Mouse (Mus musculus): ENCODE measurements around the gene Dusp6. TPM values are rescaled to one million over a fixed set of nuclear protein-coding genes. Genes with fewer than 3 reads are reported as not detected.
"Not testable (repeated sequence)": the region's sequence is repeated elsewhere in the genome, so short reads cannot be mapped to it uniquely, and the experiment has no call there.

The Dusp6 gene
- polyA plus RNA-seq (2014; fragmentation: Nextera tagmentation; extraction: Ambion mirVana): 187 and 207 TPM in 2 replicates

DNA sequence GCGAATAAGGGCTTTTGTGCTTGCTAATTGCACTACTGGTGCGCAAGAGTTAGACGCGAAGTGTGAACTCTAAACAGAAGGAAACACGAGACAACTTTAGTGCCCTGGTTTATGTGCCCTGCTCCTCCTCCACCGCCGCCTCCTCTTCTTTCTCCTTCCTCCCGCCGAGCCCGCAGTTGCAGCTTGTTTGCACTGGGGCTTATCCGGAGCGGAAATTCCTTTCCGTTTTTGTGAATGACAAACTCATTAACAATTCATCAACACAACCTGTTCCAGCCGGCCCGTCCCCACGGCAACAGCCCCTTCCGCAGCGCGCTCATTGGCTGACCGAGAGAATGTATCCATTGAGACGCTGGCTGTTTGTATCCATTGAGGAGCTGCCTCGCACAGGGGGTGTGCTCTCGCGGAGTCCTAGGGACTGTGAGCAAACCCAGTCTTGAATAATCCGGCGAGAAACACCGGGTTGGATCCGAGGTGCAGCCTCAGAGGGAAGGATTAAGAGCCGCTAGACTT lies at the start of gene Dusp6:
TSS of gene Dusp6 (plus strand) at position 365 of the 513 bp plus-strand sequence.
- no peaks in the 10 kb centered on the region for H3K9me3 ChIP-seq (ENCODE audit: control insufficient read depth, low read length)
- no peaks in the 10 kb centered on the region for H3K36me3 ChIP-seq (ENCODE audit: control insufficient read depth, insufficient read depth, low read length)
- ATAC-seq (ENCODE audit: insufficient number of reproducible peaks, low FRiP score, low TSS enrichment, low read depth) (peak; percentile 94), DNase-seq (ENCODE audit: low spot score) (peak; percentile 99)
- H3K4me2 ChIP-seq (ENCODE audit: low read depth, severe bottlenecking): peak within 1 kb of the TSS; percentile 67
- under 1% methylated on average over 29 of the region's 29 CpGs for WGBS
- H3K4me1 ChIP-seq (ENCODE audit: control insufficient read depth, insufficient read depth, low read length): peaks cover 7% of the 10 kb centered on the region; the same call in 1 of the 2 replicates
- H3K27ac ChIP-seq (replicated peaks; ENCODE audit: low read depth, low read length): peak within 1 kb of the TSS; percentile 99
- H3K27me3 ChIP-seq (ENCODE audit: control insufficient read depth, insufficient read depth, low read length): no peaks in the 10 kb centered on the region
- H3K4me3 ChIP-seq (ENCODE audit: low read depth, low read length): peak within 1 kb of the TSS; percentile 98
- peak within 1 kb of the TSS; percentile 98 for H3K9ac ChIP-seq (ENCODE audit: low read length)

- WGBS: 89% methylated on average over 15 of the region's 15 CpGs
- Histone ChIP-seq H3K36me3 (ENCODE audit: control insufficient read depth, insufficient read depth, low read length) (no peaks in the 10 kb centered on the region), H3K4me1 (ENCODE audit: control insufficient read depth, insufficient read depth, low read length) (peaks cover 2% of the 10 kb centered on the region)
Measured at GRCm38 (mm10) chr10:99214421-99215299, 48.4 kb upstream of the Dusp6 start.

DNA sequence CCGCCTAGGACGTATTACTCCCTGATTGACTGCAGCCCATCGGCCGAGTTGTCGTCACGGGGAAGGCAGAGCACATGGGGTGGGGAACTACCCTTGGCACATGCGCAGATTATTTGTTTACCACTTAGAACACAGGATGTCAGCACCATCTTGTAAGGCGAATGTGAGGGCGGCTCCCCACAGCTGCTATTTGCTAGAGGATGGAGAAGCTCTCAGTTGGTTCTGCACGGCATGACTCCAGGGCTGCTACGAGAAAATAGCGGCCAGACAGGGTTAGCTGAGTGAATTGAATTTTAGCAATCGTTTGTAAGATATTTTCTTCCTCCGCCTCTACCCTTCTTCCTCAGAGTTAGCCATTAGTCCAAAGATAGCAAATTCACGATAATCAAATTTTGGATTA lies 46.5 kb upstream of the Dusp6 start:
- WGBS: 88% methylated on average over 15 of the region's 15 CpGs
- not testable (repeated sequence) for ATAC-seq (ENCODE audit: insufficient number of reproducible peaks, low FRiP score, low TSS enrichment, low read depth); DNase-seq (ENCODE audit: low spot score)

More at GRCm38 (mm10) chr10:99214421-99215299, 48.4 kb upstream of the Dusp6 start:
- no peak overlapping the region for H3K27ac ChIP-seq (replicated peaks; ENCODE audit: low read depth, low read length)
- H3K9ac ChIP-seq (ENCODE audit: low read length): no peak overlapping the region
- no peaks in the 10 kb centered on the region for H3K27me3 ChIP-seq (ENCODE audit: control insufficient read depth, insufficient read depth, low read length)
- H3K4me2 ChIP-seq (ENCODE audit: low read depth, severe bottlenecking): no peak overlapping the region
- no peak for ATAC-seq (ENCODE audit: insufficient number of reproducible peaks, low FRiP score, low TSS enrichment, low read depth)
- no peak overlapping the region for H3K4me3 ChIP-seq (ENCODE audit: low read depth, low read length)
- no peak for DNase-seq (ENCODE audit: low spot score)
- no peaks in the 10 kb centered on the region for H3K9me3 ChIP-seq (ENCODE audit: control insufficient read depth, low read length)

GRCm38 (mm10) chr10:99221540-99221939 lies 41.5 kb upstream of the Dusp6 start:
- Histone ChIP-seq H3K4me1 (ENCODE audit: control insufficient read depth, insufficient read depth, low read length) (no peaks in the 10 kb centered on the region), H3K27ac (replicated peaks; ENCODE audit: low read depth, low read length) (no peak overlapping the region), H3K36me3 (ENCODE audit: control insufficient read depth, insufficient read depth, low read length) (no peaks in the 10 kb centered on the region), H3K4me3 (ENCODE audit: low read depth, low read length) (no peak overlapping the region), H3K9me3 (ENCODE audit: control insufficient read depth, low read length) (no peaks in the 10 kb centered on the region), H3K4me2 (ENCODE audit: low read depth, severe bottlenecking) (no peak overlapping the region), H3K9ac (ENCODE audit: low read length) (no peak overlapping the region), H3K27me3 (ENCODE audit: control insufficient read depth, insufficient read depth, low read length) (no peaks in the 10 kb centered on the region)
- DNase-seq (ENCODE audit: low spot score) (no peak), ATAC-seq (ENCODE audit: insufficient number of reproducible peaks, low FRiP score, low TSS enrichment, low read depth) (no peak)
- 93% methylated on average over 8 of the region's 8 CpGs for WGBS

More for the DNA sequence above, 46.5 kb upstream of the Dusp6 start:
- not testable (repeated sequence) for H3K9ac ChIP-seq (ENCODE audit: low read length); H3K4me2 ChIP-seq (ENCODE audit: low read depth, severe bottlenecking); H3K9me3 ChIP-seq (ENCODE audit: control insufficient read depth, low read length); H3K4me3 ChIP-seq (ENCODE audit: low read depth, low read length); H3K36me3 ChIP-seq (ENCODE audit: control insufficient read depth, insufficient read depth, low read length); H3K27me3 ChIP-seq (ENCODE audit: control insufficient read depth, insufficient read depth, low read length); H3K27ac ChIP-seq (replicated peaks; ENCODE audit: low read depth, low read length); H3K4me1 ChIP-seq (ENCODE audit: control insufficient read depth, insufficient read depth, low read length)

- ATAC-seq (ENCODE audit: insufficient number of reproducible peaks, low FRiP score, low TSS enrichment, low read depth) (no peak), DNase-seq (ENCODE audit: low spot score) (no peak)
- H3K27me3 ChIP-seq (ENCODE audit: control insufficient read depth, insufficient read depth, low read length): no peaks in the 10 kb centered on the region
- H3K4me2 ChIP-seq (ENCODE audit: low read depth, severe bottlenecking): no peak overlapping the region
- H3K9ac ChIP-seq (ENCODE audit: low read length): no peak overlapping the region
- no peaks in the 10 kb centered on the region for H3K36me3 ChIP-seq (ENCODE audit: control insufficient read depth, insufficient read depth, low read length)
- H3K27ac ChIP-seq (replicated peaks; ENCODE audit: low read depth, low read length): no peak overlapping the region
- H3K4me3 ChIP-seq (ENCODE audit: low read depth, low read length): no peak overlapping the region
- H3K9me3 ChIP-seq (ENCODE audit: control insufficient read depth, low read length): no peaks in the 10 kb centered on the region
- 80% methylated on average over 5 of the region's 5 CpGs for WGBS
- peaks cover 2% of the 10 kb centered on the region for H3K4me1 ChIP-seq (ENCODE audit: control insufficient read depth, insufficient read depth, low read length)
Measured at GRCm38 (mm10) chr10:99222726-99223125, 40.3 kb upstream of the Dusp6 start.

GRCm38 (mm10) chr10:99224218-99224617 lies 38.8 kb upstream of the Dusp6 start:
- ATAC-seq (ENCODE audit: insufficient number of reproducible peaks, low FRiP score, low TSS enrichment, low read depth): no peak
- Histone ChIP-seq H3K4me1 (ENCODE audit: control insufficient read depth, insufficient read depth, low read length) (peaks cover 9% of the 10 kb centered on the region), H3K4me3 (ENCODE audit: low read depth, low read length) (no peak overlapping the region), H3K27ac (replicated peaks; ENCODE audit: low read depth, low read length) (no peak overlapping the region), H3K4me2 (ENCODE audit: low read depth, severe bottlenecking) (no peak overlapping the region), H3K9me3 (ENCODE audit: control insufficient read depth, low read length) (no peaks in the 10 kb centered on the region), H3K27me3 (ENCODE audit: control insufficient read depth, insufficient read depth, low read length) (no peaks in the 10 kb centered on the region), H3K9ac (ENCODE audit: low read length) (no peak overlapping the region), H3K36me3 (ENCODE audit: control insufficient read depth, insufficient read depth, low read length) (no peaks in the 10 kb centered on the region)
- WGBS: 76% methylated on average over 3 of the region's 3 CpGs
- DNase-seq (ENCODE audit: low spot score): no peak

- no peak overlapping the region for H3K4me2 ChIP-seq (ENCODE audit: low read depth, severe bottlenecking)
- WGBS: 91% methylated on average over 5 of the region's 5 CpGs
- no peak overlapping the region for H3K9ac ChIP-seq (ENCODE audit: low read length)
- DNase-seq (ENCODE audit: low spot score) (no peak), ATAC-seq (ENCODE audit: insufficient number of reproducible peaks, low FRiP score, low TSS enrichment, low read depth) (no peak)
- no peaks in the 10 kb centered on the region for H3K36me3 ChIP-seq (ENCODE audit: control insufficient read depth, insufficient read depth, low read length)
- no peak overlapping the region for H3K27ac ChIP-seq (replicated peaks; ENCODE audit: low read depth, low read length)
- H3K4me1 ChIP-seq (ENCODE audit: control insufficient read depth, insufficient read depth, low read length): peaks cover 11% of the 10 kb centered on the region
- H3K9me3 ChIP-seq (ENCODE audit: control insufficient read depth, low read length): no peaks in the 10 kb centered on the region
- no peaks in the 10 kb centered on the region for H3K27me3 ChIP-seq (ENCODE audit: control insufficient read depth, insufficient read depth, low read length)
- no peak overlapping the region for H3K4me3 ChIP-seq (ENCODE audit: low read depth, low read length)
Measured at GRCm38 (mm10) chr10:99226782-99227181, 36.2 kb upstream of the Dusp6 start.

DNA sequence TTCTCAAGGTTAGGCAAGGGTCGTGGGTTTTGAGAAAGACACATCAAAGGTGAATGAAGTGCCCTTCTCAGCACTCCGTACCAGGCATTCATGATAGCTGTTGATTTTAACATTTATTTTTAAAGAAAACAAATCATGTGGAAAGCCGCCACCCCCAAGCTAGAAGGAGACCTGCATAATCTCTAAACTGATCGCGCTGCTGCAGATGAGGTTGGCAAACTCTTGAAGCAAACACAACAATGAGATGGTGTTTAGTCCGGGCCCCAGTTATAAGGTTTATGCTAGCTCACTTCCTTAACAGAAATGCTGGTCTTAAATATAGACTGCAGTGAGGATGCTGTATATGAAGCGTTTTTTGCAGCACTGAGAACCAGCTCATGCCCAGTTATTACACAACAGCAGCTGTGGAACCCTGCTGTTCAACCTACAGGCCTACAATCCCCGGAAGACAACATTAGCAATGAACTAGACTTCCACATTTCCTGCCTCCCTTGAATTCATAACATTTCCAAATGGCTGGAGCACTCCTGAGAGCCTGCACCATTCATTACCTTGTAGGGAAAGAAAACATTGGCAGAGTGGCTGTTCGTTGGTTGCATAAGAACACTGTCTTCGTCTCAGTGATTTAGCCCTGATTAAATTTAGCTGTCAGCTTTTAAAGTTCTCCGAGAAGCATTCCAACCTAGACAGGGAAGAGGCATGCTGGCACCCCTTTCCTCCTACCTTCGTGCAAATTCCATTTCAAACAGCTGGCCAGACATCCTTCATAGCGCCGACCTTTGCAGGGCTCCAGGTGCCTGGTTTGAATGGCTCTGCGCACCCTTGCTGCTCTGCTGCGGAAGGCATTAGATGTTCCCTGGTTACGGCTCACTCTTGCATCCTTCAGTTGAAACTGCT lies 34.8 kb upstream of the Dusp6 start:
- Histone ChIP-seq H3K4me2 (ENCODE audit: low read depth, severe bottlenecking) (peak overlapping the region; percentile 15; the same call in 1 of the 2 replicates), H3K36me3 (ENCODE audit: control insufficient read depth, insufficient read depth, low read length) (no peaks in the 10 kb centered on the region), H3K27me3 (ENCODE audit: control insufficient read depth, insufficient read depth, low read length) (no peaks in the 10 kb centered on the region), H3K4me3 (ENCODE audit: low read depth, low read length) (no peak overlapping the region), H3K9me3 (ENCODE audit: control insufficient read depth, low read length) (no peaks in the 10 kb centered on the region), H3K27ac (replicated peaks; ENCODE audit: low read depth, low read length) (no peak overlapping the region), H3K4me1 (ENCODE audit: control insufficient read depth, insufficient read depth, low read length) (peaks cover 11% of the 10 kb centered on the region), H3K9ac (ENCODE audit: low read length) (no peak overlapping the region)
- ATAC-seq (ENCODE audit: insufficient number of reproducible peaks, low FRiP score, low TSS enrichment, low read depth) (0 out of 2 replicates have a peak, but pooled peaks have one; percentile 51), DNase-seq (ENCODE audit: low spot score) (peak; percentile 44)
- 28% methylated on average over 17 of the region's 17 CpGs for WGBS
